Mouse (Mus musculus) cerebellum, adult 2 months (tissue): Measurements from ENCODE around the gene Col4a6.

Experiments
- CTCF ChIP-seq: fragments of 200-500 bp; IDR thresholded peaks from 2 replicates; pipeline ENCODE4 v1.5.1; 2011; ENCODE audit warnings: low read depth, mild to moderate bottlenecking, control low read depth, low read length, moderate library complexity, borderline replicate concordance; ENCODE audit not compliant: insufficient read depth
- POLR2A ChIP-seq: fragments of 200-500 bp; IDR thresholded peaks from 2 replicates; pipeline ENCODE4 v1.6.1; 2011; ENCODE audit warnings: low read length, control low read depth, borderline replicate concordance; ENCODE audit not compliant: insufficient read depth

GRCm38 (mm10) chrX:141315795-141316194, 158.1 kb downstream of the Col4a6 start:
- TF ChIP-seq CTCF (no peak), POLR2A (no peak)
